Mouse (Mus musculus) hindbrain, embryonic 13.5 days (tissue): ENCODE results near the gene Gfod1. TPM values are rescaled to one million over a fixed set of nuclear protein-coding genes. Genes with fewer than 3 reads are reported as not detected.

ENCODE experiments used
- ATAC-seq: fragments of 200-750 bp; cut with Nextera tagmentation; 2 replicates; pipeline ENCODE4 v1.8.0; 2017; ENCODE audit warnings: moderate TSS enrichment; ENCODE audit not compliant: low FRiP score
- H3K27ac ChIP-seq: fragments of 300-500 bp; sonication (generic); 2 replicates; pipeline ENCODE4 v1.5.1; 2015; ENCODE audit warnings: inconsistent platforms, mild to moderate bottlenecking, moderate library complexity
- H3K27me3 ChIP-seq: fragments of 300-500 bp; sonication (generic); 2 replicates; pipeline ENCODE4 v1.6.1; 2015; ENCODE audit warnings: mild to moderate bottlenecking, inconsistent platforms
- H3K36me3 ChIP-seq: fragments of 300-500 bp; sonication (generic); 2 replicates; pipeline ENCODE4 v1.6.1; 2015; ENCODE audit warnings: mild to moderate bottlenecking, inconsistent platforms
- H3K4me1 ChIP-seq: fragments of 300-500 bp; sonication (generic); replicated peaks from 2 replicates; pipeline ENCODE4 v1.6.1; 2015; ENCODE audit warnings: inconsistent platforms
- H3K4me2 ChIP-seq: fragments of 300-500 bp; sonication (generic); 2 replicates; pipeline ENCODE4 v1.6.1; 2015; ENCODE audit warnings: inconsistent platforms, mild to moderate bottlenecking, moderate library complexity
- H3K4me3 ChIP-seq: fragments of 300-500 bp; sonication (generic); 2 replicates; pipeline ENCODE4 v1.5.1; 2015; ENCODE audit warnings: mild to moderate bottlenecking, inconsistent platforms
- H3K9ac ChIP-seq: fragments of 300-500 bp; sonication (generic); 2 replicates; pipeline ENCODE4 v1.6.1; 2015; ENCODE audit warnings: mild to moderate bottlenecking, inconsistent platforms
- H3K9me3 ChIP-seq: fragments of 300-500 bp; sonication (generic); 2 replicates; pipeline ENCODE4 v1.6.1; 2016; ENCODE audit warnings: inconsistent platforms
- WGBS: fragments of 180-500 bp; shearing (Covaris S2); methylation state at CpG from one replicate; pipeline ENCODE4 v1.1.7; 2015; 5-methylcytosine and 5-hydroxymethylcytosine counted together
- polyA plus RNA-seq: library from polyadenylated mRNA; unstranded; fragments of >200 nt; fragmentation: Nextera tagmentation; extraction: Ambion mirVana; gene quantifications from 2 replicates; pipeline ENCODE4 v1.2.1, GENCODE M21; 2015

Gfod1 gene
- 2.0 and 2.2 TPM in 2 replicates for polyA plus RNA-seq

GRCm38 (mm10) chr13:43304018-43304431, at the start of gene Gfod1:
Gene Gfod1, minus strand, starts transcription at chr13:43304172.
- Histone ChIP-seq H3K36me3 (no peaks in the 10 kb centered on the region), H3K4me1 (peaks cover 46% of the 10 kb centered on the region), H3K9me3 (no peaks in the 10 kb centered on the region), H3K9ac (peak within 1 kb of the TSS; percentile 93), H3K27ac (peak within 1 kb of the TSS; percentile 94), H3K27me3 (peaks cover 41% of the 10 kb centered on the region), H3K4me3 (peak within 1 kb of the TSS; percentile 85), H3K4me2 (peak within 1 kb of the TSS; percentile 87)
- under 1% methylated on average over 53 of the region's 53 CpGs for WGBS
- peak; percentile 94 for ATAC-seq

- H3K36me3 ChIP-seq, result no peaks in the 10 kb centered on the region
- no peak overlapping the region for H3K9ac ChIP-seq
- no peak overlapping the region for H3K4me2 ChIP-seq
- no peak overlapping the region for H3K4me3 ChIP-seq
- WGBS, result 69% methylated on average over 4 of the region's 4 CpGs
- no peaks in the 10 kb centered on the region for H3K4me1 ChIP-seq
- H3K27ac ChIP-seq, result no peak overlapping the region
- no peaks in the 10 kb centered on the region for H3K9me3 ChIP-seq
- H3K27me3 ChIP-seq, result no peaks in the 10 kb centered on the region
- ATAC-seq, result no peak
Observed at GRCm38 (mm10) chr13:43353356-43353755, 49.4 kb upstream of the Gfod1 start.

- H3K4me2 ChIP-seq, result no peak overlapping the region
- ATAC-seq, result no peak
- 80% methylated on average over 9 of the region's 9 CpGs for WGBS
- H3K27ac ChIP-seq, result no peak overlapping the region
- no peak overlapping the region for H3K4me3 ChIP-seq
- no peaks in the 10 kb centered on the region for H3K27me3 ChIP-seq
- H3K4me1 ChIP-seq, result no peaks in the 10 kb centered on the region
- H3K9me3 ChIP-seq, result no peaks in the 10 kb centered on the region
- no peak overlapping the region for H3K9ac ChIP-seq
- no peaks in the 10 kb centered on the region for H3K36me3 ChIP-seq
Observed at GRCm38 (mm10) chr13:43350489-43351169, 46.7 kb upstream of the Gfod1 start.

- WGBS, result 86% methylated on average over 8 of the region's 8 CpGs
- no peaks in the 10 kb centered on the region for H3K27me3 ChIP-seq
- ATAC-seq, result no peak
- H3K27ac ChIP-seq, result no peak overlapping the region
- H3K4me3 ChIP-seq, result no peak overlapping the region
- no peak overlapping the region for H3K9ac ChIP-seq
- H3K36me3 ChIP-seq, result no peaks in the 10 kb centered on the region
- H3K4me1 ChIP-seq, result no peaks in the 10 kb centered on the region
- no peaks in the 10 kb centered on the region for H3K9me3 ChIP-seq
- no peak overlapping the region for H3K4me2 ChIP-seq
Observed at GRCm38 (mm10) chr13:43349376-43349775, 45.4 kb upstream of the Gfod1 start.

GRCm38 (mm10) chr13:43346825-43347224, 42.9 kb upstream of the Gfod1 start:
- Histone ChIP-seq H3K4me3 (no peak overlapping the region), H3K27ac (no peak overlapping the region), H3K27me3 (no peaks in the 10 kb centered on the region), H3K36me3 (no peaks in the 10 kb centered on the region), H3K9ac (no peak overlapping the region), H3K4me2 (no peak overlapping the region), H3K9me3 (no peaks in the 10 kb centered on the region), H3K4me1 (no peaks in the 10 kb centered on the region)
- no peak for ATAC-seq

GRCm38 (mm10) chr13:43338632-43339031, 34.7 kb upstream of the Gfod1 start:
- WGBS, result 67% methylated on average over 4 of the region's 4 CpGs
- H3K4me3 ChIP-seq, result no peak overlapping the region
- H3K4me2 ChIP-seq, result no peak overlapping the region
- no peaks in the 10 kb centered on the region for H3K9me3 ChIP-seq
- 0 out of 2 replicates have a peak, but pooled peaks cover 5% of the 10 kb centered on the region for H3K4me1 ChIP-seq
- no peaks in the 10 kb centered on the region for H3K36me3 ChIP-seq
- no peak for ATAC-seq
- H3K27me3 ChIP-seq, result no peaks in the 10 kb centered on the region
- no peak overlapping the region for H3K27ac ChIP-seq
- no peak overlapping the region for H3K9ac ChIP-seq

- Histone ChIP-seq H3K27ac (no peak overlapping the region), H3K4me2 (no peak overlapping the region), H3K4me3 (no peak overlapping the region), H3K9ac (no peak overlapping the region), H3K36me3 (no peaks in the 10 kb centered on the region), H3K27me3 (no peaks in the 10 kb centered on the region), H3K4me1 (0 out of 2 replicates have a peak, but pooled peaks cover 5% of the 10 kb centered on the region), H3K9me3 (no peaks in the 10 kb centered on the region)
- no peak for ATAC-seq
- 97% methylated on average over 8 of the region's 8 CpGs for WGBS
Observed at GRCm38 (mm10) chr13:43338001-43338400, 34.0 kb upstream of the Gfod1 start.

GRCm38 (mm10) chr13:43336425-43337221, 32.7 kb upstream of the Gfod1 start:
- Histone ChIP-seq H3K4me1 (0 out of 2 replicates have a peak, but pooled peaks cover 5% of the 10 kb centered on the region), H3K36me3 (no peaks in the 10 kb centered on the region), H3K9me3 (no peaks in the 10 kb centered on the region), H3K27ac (no peak overlapping the region), H3K4me3 (no peak overlapping the region), H3K9ac (no peak overlapping the region), H3K4me2 (no peak overlapping the region), H3K27me3 (no peaks in the 10 kb centered on the region)
- ATAC-seq, result no peak
- WGBS, result 86% methylated on average over 12 of the region's 12 CpGs

GRCm38 (mm10) chr13:43332591-43332990, 28.6 kb upstream of the Gfod1 start:
- Histone ChIP-seq H3K4me2 (no peak overlapping the region), H3K36me3 (no peaks in the 10 kb centered on the region), H3K4me1 (no peaks in the 10 kb centered on the region), H3K27me3 (no peaks in the 10 kb centered on the region), H3K9me3 (no peaks in the 10 kb centered on the region), H3K27ac (no peak overlapping the region), H3K9ac (no peak overlapping the region), H3K4me3 (no peak overlapping the region)
- no peak for ATAC-seq
- WGBS, result 54% methylated on average over 7 of the region's 7 CpGs

GRCm38 (mm10) chr13:43331721-43332444, 27.9 kb upstream of the Gfod1 start:
- Histone ChIP-seq H3K4me1 (no peaks in the 10 kb centered on the region), H3K9me3 (no peaks in the 10 kb centered on the region), H3K36me3 (no peaks in the 10 kb centered on the region), H3K27me3 (no peaks in the 10 kb centered on the region), H3K4me3 (no peak overlapping the region), H3K4me2 (no peak overlapping the region), H3K27ac (no peak overlapping the region), H3K9ac (no peak overlapping the region)
- 65% methylated on average over 11 of the region's 11 CpGs for WGBS
- no peak for ATAC-seq

GRCm38 (mm10) chr13:43325427-43325826, 21.5 kb upstream of the Gfod1 start:
- no peak overlapping the region for H3K27ac ChIP-seq
- no peak for ATAC-seq
- WGBS, result 83% methylated on average over 1 of the region's 1 CpGs
- no peaks in the 10 kb centered on the region for H3K27me3 ChIP-seq
- H3K4me1 ChIP-seq, result no peaks in the 10 kb centered on the region
- no peak overlapping the region for H3K4me2 ChIP-seq
- H3K9ac ChIP-seq, result no peak overlapping the region
- no peak overlapping the region for H3K4me3 ChIP-seq
- H3K9me3 ChIP-seq, result no peaks in the 10 kb centered on the region
- H3K36me3 ChIP-seq, result no peaks in the 10 kb centered on the region

GRCm38 (mm10) chr13:43321492-43321891, 17.5 kb upstream of the Gfod1 start:
- Histone ChIP-seq H3K27me3 (no peaks in the 10 kb centered on the region), H3K4me2 (no peak overlapping the region), H3K27ac (no peak overlapping the region), H3K36me3 (no peaks in the 10 kb centered on the region), H3K4me1 (no peaks in the 10 kb centered on the region), H3K4me3 (no peak overlapping the region), H3K9ac (no peak overlapping the region), H3K9me3 (no peaks in the 10 kb centered on the region)
- WGBS, result 81% methylated on average over 2 of the region's 2 CpGs
- ATAC-seq, result no peak
